Mouse (Mus musculus) B cell, adult 67 days (primary cell): ENCODE results near the gene Sp8. TPM values are rescaled to one million over a fixed set of nuclear protein-coding genes. Genes with fewer than 3 reads are reported as not detected.

Experiments
- total RNA-seq, 2 experiments: library from RNA; stranded (reverse); gene quantifications; 4 replicates each; pipeline ENCODE4 v1.2.4; 2023

Gene Sp8
- not detected for total RNA-seq

GRCm38 (mm10) chr12:118846221-118846620 lies at the start of gene Sp8:
Gene Sp8, plus strand, starts transcription at chr12:118846329.

Other genes with a start within 250 kb of the Sp8 start
- not detected for gene Abcb5, start 120.1 kb downstream of the Sp8 start, total RNA-seq